Mouse (Mus musculus) fat pad, adult 2 months (tissue): ENCODE data around the gene Spdef.

ENCODE experiments used
- DNase-seq: peaks from one replicate; pipeline ENCODE4 v3.0.0-alpha.2; 2011; ENCODE audit warnings: low read depth, low spot score; ENCODE audit errors: extremely low read depth

The Spdef gene

GRCm38 (mm10) chr17:27728770-27729169, at the start of gene Spdef:
Gene Spdef (minus strand): TSS chr17:27728955.
- DNase-seq: no peak

GRCm38 (mm10) chr17:27777823-27778222, 49.1 kb upstream of the Spdef start:
- DNase-seq: no peak

DNA sequence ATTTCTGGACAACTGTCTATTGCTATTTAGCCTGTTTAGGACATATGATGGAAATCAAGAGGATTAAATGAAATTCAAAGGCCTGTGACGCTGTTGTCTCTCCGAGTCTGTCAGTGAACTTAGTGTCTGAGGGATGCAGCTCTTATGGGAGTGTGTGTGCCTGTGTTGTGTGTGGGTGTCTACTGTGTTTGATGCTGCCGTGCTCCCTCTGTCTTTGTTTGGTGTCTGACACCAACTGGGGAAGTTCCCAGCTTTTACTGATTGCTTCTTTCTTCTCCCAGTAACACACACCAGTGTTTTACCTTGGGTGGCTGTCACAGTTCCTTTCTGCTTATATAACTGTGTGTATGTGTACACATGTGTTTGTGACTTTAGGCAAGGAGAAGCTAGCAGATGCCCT, 45.4 kb upstream of the Spdef start:
- DNase-seq: no peak

DNA sequence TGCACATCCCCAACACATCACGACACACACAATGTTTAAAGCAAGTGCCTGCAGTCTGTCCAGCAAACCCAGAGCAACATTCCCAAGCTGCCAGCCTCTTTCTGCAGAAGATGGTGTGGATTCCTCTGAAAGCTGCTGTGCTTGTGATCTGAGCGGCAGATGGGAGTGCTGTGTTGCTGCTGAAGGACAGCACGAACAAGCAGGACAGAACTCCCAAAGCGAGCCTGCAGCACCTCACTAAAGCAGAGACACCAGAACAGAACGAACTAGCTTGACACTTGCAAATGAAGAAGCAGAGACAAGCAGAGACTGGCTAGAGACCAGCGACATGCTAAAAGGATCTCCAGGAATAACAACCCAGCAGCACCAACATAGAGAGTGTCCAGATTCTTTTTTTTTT, 42.9 kb upstream of the Spdef start:
- no peak for DNase-seq

DNA sequence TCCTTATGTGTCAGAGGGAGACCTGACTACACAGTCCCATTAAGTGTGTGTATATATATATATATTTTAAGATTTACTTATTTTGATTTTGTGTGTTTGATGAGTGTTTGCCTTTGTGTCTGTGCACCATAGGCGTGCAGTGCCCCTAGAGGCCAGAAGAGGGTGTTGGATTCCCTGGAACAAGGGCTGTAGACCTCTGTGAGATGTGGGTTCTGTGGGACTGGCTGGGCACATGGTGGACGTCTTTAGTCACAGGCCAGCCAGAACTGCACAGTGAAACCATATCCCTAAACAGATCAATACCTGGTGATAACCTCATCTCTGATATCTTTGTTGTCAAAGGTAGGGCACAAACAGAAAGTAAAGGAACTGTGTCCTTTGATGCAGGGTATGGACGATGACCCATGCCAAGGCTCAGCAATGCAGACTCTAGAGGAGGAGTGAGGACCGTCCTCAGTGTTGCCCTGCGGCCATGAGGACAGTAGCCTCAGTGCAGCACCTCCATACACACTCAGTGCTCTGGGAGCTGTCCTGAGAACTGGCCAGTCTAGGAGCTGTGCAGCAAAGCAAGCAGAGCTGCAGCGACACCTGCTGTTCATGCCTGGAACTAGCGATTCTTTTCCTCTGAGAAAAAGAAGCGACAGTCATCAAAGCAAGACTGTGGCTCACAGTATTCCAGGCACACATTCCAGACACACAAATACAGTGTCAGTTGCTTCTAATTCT, 40.2 kb upstream of the Spdef start:
- no peak for DNase-seq

- DNase-seq: no peak
Measured at GRCm38 (mm10) chr17:27767543-27767942, 38.8 kb upstream of the Spdef start.

GRCm38 (mm10) chr17:27767120-27767519, 38.4 kb upstream of the Spdef start:
- DNase-seq: no peak

DNA sequence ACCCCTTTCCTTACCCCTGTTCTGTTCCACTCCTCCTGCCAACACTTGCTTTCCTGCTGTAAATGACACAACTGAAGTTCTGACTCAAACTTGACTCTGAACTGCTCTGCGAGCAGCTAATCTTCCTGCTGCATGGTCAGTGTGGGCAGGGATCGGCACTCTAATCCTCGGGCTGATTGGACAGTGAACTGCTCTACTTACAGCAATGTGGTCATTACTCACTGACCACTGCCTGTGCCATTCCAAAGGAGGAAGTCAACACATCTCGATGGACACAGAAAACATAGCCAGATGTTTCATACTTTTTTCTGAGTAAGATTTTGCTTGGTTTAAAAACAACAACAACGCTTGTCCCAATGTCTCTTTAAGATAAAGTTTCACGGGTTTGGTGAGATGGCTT, 36.3 kb upstream of the Spdef start:
- no peak for DNase-seq

DNA sequence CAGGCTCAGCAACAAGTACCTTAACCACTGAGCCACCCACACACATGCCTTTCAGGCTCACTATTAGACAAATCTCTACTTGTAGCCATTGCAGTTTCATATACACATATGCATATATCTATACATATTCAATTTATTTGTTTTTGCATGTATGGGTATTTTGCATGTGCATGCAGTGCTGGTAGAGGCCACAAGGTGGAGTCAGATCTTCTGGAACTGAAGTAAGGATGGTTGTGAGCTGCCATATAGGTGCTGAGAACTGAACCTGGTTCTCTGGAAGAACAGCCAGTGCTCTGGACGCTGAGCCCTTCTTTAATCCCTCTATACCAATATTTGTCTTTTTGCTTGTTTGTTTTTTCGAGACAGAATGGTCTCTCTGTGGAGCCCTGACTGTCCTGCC, 35.7 kb upstream of the Spdef start:
- DNase-seq: no peak

DNA sequence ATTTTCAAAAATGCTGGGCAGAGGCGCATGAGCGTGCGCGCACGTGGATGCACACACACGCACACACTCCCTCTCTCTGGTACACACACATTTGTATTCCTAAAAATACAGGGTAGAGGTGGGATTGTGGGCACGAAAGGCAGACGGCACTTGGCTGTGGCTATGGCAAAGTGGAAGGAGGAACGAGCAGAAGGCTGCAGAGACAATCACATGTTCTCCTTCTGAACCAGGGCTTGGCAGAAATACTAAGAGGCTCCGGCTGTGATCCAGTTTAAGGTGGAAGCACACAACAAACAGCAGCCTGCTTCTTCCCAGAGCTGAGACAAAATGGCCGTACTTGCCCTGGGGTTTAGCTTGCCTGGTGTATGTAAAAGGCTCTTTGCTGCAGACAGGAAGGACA, 34.1 kb upstream of the Spdef start:
- no peak for DNase-seq

GRCm38 (mm10) chr17:27761639-27762336, 33.0 kb upstream of the Spdef start:
- DNase-seq: no peak

DNA sequence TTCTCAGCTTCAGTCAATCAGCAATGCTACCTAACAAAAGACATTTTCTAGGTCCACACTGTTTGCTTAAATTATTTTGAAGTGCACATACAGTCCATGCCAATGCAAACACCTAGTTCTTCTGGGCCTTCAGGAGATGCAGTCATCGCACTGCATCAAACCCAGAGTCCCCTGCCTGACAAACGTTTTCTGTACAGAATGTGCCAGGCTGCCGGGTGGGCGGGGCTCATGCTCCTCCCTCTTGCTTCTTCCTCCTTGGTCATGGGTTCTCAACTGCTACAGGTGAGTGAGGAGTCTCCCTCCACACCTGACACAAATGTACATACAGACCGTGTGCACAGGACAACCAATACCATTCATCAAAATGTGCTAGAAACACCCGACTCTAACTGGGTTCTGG, 31.4 kb upstream of the Spdef start:
- DNase-seq: no peak

- DNase-seq: no peak
Measured at GRCm38 (mm10) chr17:27751314-27752202, 22.8 kb upstream of the Spdef start.

DNA sequence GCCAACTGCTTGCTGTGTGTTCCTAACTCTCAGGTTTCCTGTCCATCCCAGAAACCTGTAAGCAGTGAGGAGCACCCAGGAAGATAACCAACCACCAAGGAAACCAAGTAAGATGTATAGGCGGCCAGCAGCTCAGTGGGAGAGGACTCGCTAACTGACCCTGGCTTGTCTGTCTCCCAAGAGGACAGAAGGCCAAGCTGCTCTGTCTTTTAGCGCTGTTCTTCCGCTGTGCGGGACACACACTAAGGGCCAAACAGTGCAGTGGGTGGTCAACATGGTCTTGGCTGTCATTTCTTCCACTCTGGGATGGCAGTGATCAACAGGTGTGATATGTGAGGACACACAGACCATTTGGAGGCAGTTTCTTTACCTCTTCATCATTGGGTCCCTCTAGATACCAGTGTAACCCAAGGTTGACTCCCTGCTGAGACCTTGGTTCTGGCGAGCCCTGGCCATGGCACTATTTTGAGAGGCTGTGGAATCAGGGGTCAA, 21.7 kb upstream of the Spdef start:
- no peak for DNase-seq

DNA sequence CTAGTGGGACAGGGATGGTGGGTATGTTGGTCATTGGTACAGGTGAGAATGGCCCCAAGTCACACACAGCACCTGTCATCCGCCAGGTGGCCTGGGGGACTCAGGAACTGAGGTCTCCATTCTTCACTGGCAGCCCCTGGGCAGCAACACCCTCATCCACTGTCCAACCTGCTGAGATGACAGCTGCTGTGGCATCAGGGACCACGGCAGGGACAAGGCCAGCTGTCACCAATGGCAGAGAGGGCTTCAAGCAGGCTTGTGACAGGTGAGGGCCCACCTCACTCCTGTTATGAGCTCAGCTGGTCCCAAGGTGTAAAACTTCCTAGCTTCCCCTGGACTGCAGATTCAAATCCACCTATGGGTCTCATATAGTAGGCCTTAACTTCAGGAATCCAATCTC, 19.4 kb upstream of the Spdef start:
- DNase-seq: no peak

- DNase-seq: no peak
Measured at GRCm38 (mm10) chr17:27746446-27746845, 17.7 kb upstream of the Spdef start.

DNA sequence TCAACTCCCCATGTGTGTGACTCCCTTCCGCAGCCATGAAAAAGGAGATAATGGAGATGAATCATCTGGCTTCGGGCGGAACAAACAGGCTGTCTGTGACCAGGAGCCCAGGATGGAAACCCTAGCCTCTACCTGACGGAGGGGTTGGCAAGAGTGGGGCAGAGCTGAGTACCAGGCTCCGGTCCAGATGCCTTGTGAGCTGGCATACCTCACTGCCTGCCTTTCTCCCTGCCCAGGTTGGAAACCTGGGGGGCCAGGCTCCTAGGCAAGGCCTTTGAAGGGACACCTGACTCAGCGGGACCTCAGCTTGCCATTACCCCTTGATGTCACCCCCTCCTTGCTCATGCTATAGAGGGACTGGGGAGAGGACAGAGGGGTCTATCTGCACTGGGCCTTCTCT, 12.2 kb upstream of the Spdef start:
- DNase-seq: no peak

DNA sequence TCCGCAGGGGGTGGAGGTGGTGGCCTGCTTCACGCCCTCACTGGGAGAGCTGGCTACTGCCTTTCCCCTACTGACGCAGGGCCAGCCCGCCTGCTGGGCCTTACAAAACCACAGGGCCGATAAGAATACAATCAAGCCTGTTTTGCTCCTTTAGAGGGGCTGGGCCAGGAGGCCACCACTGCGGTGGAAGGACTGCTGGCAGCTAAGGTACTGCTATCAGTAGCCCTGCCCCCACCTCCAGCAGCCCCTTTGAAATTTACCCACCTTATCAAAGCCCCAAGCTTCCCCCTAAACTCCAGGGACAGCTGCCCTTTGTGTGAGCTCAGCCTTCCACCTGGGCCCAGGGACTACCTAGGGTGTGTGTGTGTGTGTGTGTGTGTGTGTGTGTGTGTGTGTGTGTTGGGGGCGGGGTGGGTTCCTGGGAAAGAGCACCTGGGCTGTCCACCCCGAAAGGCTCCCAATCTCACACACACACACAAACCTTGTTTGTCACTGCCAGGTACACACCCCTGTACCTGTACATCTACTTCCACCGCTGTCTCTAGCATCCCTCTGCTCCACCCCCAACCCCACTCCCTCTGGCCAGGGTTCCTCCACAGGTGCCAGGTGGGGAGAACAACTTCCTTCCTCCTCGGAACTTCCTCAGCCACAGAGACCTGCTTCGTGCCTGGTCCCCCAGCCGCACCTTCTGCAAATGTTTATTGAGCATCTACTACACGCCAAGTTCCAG, 5.8 kb upstream of the Spdef start:
- no peak for DNase-seq

DNA sequence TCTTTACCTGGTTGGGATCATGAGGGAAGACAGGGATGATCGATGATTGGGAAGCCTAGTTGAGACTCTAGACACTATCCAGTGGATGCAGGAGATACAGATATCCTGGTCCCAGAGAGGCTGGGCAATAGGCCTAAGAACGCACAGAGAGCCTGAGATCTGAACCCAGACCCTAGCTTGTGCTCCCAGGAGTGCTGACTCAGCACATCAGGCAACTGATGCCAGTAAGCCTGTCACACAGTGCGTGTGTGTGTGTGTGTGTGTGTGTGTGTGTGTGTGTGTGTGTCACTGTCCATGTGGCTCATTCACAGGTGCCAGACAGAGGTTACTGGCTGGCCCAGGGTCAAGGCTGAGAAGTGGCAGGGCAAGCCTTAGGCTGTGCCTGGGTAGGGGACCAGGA, 3.9 kb upstream of the Spdef start:
- DNase-seq: no peak

- no peak for DNase-seq
Measured at GRCm38 (mm10) chr17:27732152-27732551, 3.4 kb upstream of the Spdef start.

- DNase-seq: no peak
Measured at GRCm38 (mm10) chr17:27726527-27726926, 2.2 kb downstream of the Spdef start.
